Mouse (Mus musculus) intestine, postnatal 0 days (tissue): ENCODE measurements around the gene Gm49321. TPM values are rescaled to one million over a fixed set of nuclear protein-coding genes. Genes with fewer than 3 reads are reported as not detected.
A peak's percentile ranks its signal among the peaks of the same experiment; 100 is the strongest.

Source experiments
- ATAC-seq: fragments of 200-750 bp; cut with Nextera tagmentation; 2 replicates; pipeline ENCODE4 v1.8.0; 2017; ENCODE audit warnings: mild to moderate bottlenecking, moderate TSS enrichment, moderate library complexity
- H3K27ac ChIP-seq: fragments of 300-500 bp; sonication (generic); 2 replicates; pipeline ENCODE4 v1.5.1; 2014; ENCODE audit warnings: mild to moderate bottlenecking, low read depth, low read length, moderate library complexity
- H3K27me3 ChIP-seq: fragments of 300-500 bp; sonication (generic); replicated peaks from 2 replicates; pipeline ENCODE4 v1.6.1; 2014; ENCODE audit warnings: low read length, mixed read lengths; ENCODE audit not compliant: control insufficient read depth, insufficient read depth
- H3K36me3 ChIP-seq: fragments of 300-500 bp; sonication (generic); 2 replicates; pipeline ENCODE4 v1.6.1; 2014; ENCODE audit warnings: mild to moderate bottlenecking, moderate library complexity; ENCODE audit not compliant: control insufficient read depth, insufficient read depth
- H3K4me1 ChIP-seq: fragments of 300-500 bp; sonication (generic); replicated peaks from 2 replicates; pipeline ENCODE4 v1.6.1; 2014; ENCODE audit warnings: antibody characterized with exemption, low read length, mixed read lengths; ENCODE audit not compliant: control insufficient read depth, insufficient read depth
- H3K4me2 ChIP-seq: fragments of 300-500 bp; sonication (generic); replicated peaks from 2 replicates; pipeline ENCODE4 v1.6.1; 2014; ENCODE audit warnings: low read depth, mild to moderate bottlenecking, moderate library complexity
- H3K4me3 ChIP-seq: fragments of 300-500 bp; sonication (generic); 2 replicates; pipeline ENCODE4 v1.5.1; 2014; ENCODE audit warnings: low read depth, low read length
- H3K9ac ChIP-seq: fragments of 300-500 bp; sonication (generic); 2 replicates; pipeline ENCODE4 v1.6.1; 2014; ENCODE audit warnings: mild to moderate bottlenecking, low read depth, low read length
- H3K9me3 ChIP-seq: fragments of 300-500 bp; sonication (generic); 2 replicates; pipeline ENCODE4 v1.6.1; 2016; ENCODE audit warnings: mixed run types; ENCODE audit not compliant: control insufficient read depth
- CTCF ChIP-seq: sonication (generic); IDR thresholded peaks from 2 replicates; pipeline ENCODE4 v1.5.1; 2016; ENCODE audit warnings: low read depth, mild to moderate bottlenecking, control low read depth, antibody characterized with exemption, moderate library complexity
- WGBS: fragments of 180-500 bp; shearing (Covaris S2); extraction: QIAGEN DNeasy Blood & Tissue Kit; methylation state at CpG from one replicate; pipeline ENCODE4 v1.1.7; 2014; 5-methylcytosine and 5-hydroxymethylcytosine counted together
- polyA plus RNA-seq: library from polyadenylated mRNA; unstranded; fragments of >200 nt; fragmentation: Nextera tagmentation; extraction: Ambion mirVana; gene quantifications from 2 replicates; pipeline ENCODE4 v1.2.1, GENCODE M21; 2015

Gm49321 gene
- polyA plus RNA-seq, 1 experiment from 2014 or later: 4.1 TPM

GRCm38 (mm10) chr12:73953420-73954186 is 16.1 kb downstream of the Gm49321 start:
- 44% methylated on average over 14 of the region's 14 CpGs for WGBS
- no peaks in the 10 kb centered on the region for H3K36me3 ChIP-seq
- H3K27me3 ChIP-seq: no peaks in the 10 kb centered on the region
- no peaks in the 10 kb centered on the region for H3K4me1 ChIP-seq
- no peak overlapping the region for H3K27ac ChIP-seq
- H3K4me2 ChIP-seq: peak overlapping the region; percentile 72
- H3K9me3 ChIP-seq: no peaks in the 10 kb centered on the region
- peak overlapping the region; percentile 40; the same call in 1 of the 2 replicates for H3K9ac ChIP-seq
- ATAC-seq: no peak
- no peak for TF ChIP-seq CTCF
- H3K4me3 ChIP-seq: peak overlapping the region; percentile 36

- no peak overlapping the region for H3K9ac ChIP-seq
- no peak overlapping the region for H3K4me3 ChIP-seq
- no peak overlapping the region for H3K4me2 ChIP-seq
- H3K9me3 ChIP-seq: no peaks in the 10 kb centered on the region
- no peaks in the 10 kb centered on the region for H3K4me1 ChIP-seq
- H3K36me3 ChIP-seq: no peaks in the 10 kb centered on the region
- H3K27me3 ChIP-seq: no peaks in the 10 kb centered on the region
- no peak for TF ChIP-seq CTCF
- H3K27ac ChIP-seq: no peak overlapping the region
- no peak for ATAC-seq
- WGBS: 63% methylated on average over 5 of the region's 5 CpGs
Measured at GRCm38 (mm10) chr12:73954785-73955184, 17.3 kb downstream of the Gm49321 start.

- H3K27me3 ChIP-seq: no peaks in the 10 kb centered on the region
- H3K4me2 ChIP-seq: no peak overlapping the region
- H3K4me1 ChIP-seq: no peaks in the 10 kb centered on the region
- no peaks in the 10 kb centered on the region for H3K9me3 ChIP-seq
- ATAC-seq: no peak
- no peak for TF ChIP-seq CTCF
- WGBS: 69% methylated on average over 3 of the region's 3 CpGs
- H3K9ac ChIP-seq: no peak overlapping the region
- no peak overlapping the region for H3K27ac ChIP-seq
- H3K36me3 ChIP-seq: no peaks in the 10 kb centered on the region
- H3K4me3 ChIP-seq: no peak overlapping the region
Measured at GRCm38 (mm10) chr12:73957676-73958075, 20.2 kb downstream of the Gm49321 start.

GRCm38 (mm10) chr12:73958830-73959229 is 21.4 kb downstream of the Gm49321 start:
- ATAC-seq: no peak
- no peak for TF ChIP-seq CTCF
- Histone ChIP-seq H3K4me1 (no peaks in the 10 kb centered on the region), H3K27me3 (no peaks in the 10 kb centered on the region), H3K4me2 (no peak overlapping the region), H3K9ac (no peak overlapping the region), H3K27ac (no peak overlapping the region), H3K4me3 (no peak overlapping the region), H3K9me3 (no peaks in the 10 kb centered on the region), H3K36me3 (no peaks in the 10 kb centered on the region)
- WGBS: 89% methylated on average over 2 of the region's 2 CpGs

- H3K4me1 ChIP-seq: 0 out of 2 replicates have a peak, but pooled peaks cover 3% of the 10 kb centered on the region
- H3K9me3 ChIP-seq: no peaks in the 10 kb centered on the region
- peak within 1 kb of the TSS; percentile 64 for H3K27ac ChIP-seq
- peak; percentile 100 for ATAC-seq
- H3K27me3 ChIP-seq: no peaks in the 10 kb centered on the region
- peak within 1 kb of the TSS; percentile 78 for H3K9ac ChIP-seq
- peaks cover 10% of the 10 kb centered on the region for H3K36me3 ChIP-seq
- peak within 1 kb of the TSS; percentile 92 for H3K4me3 ChIP-seq
- TF ChIP-seq CTCF: no peak
- H3K4me2 ChIP-seq: peak within 1 kb of the TSS; percentile 88
- under 1% methylated on average over 60 of the region's 60 CpGs for WGBS
Measured at GRCm38 (mm10) chr12:73964291-73965281, 27.1 kb downstream of the Gm49321 start, which contains the start of gene Snapc1. TSS of gene Snapc1 (plus strand) at chr12:73964481.

GRCm38 (mm10) chr12:73969142-73969541 is 31.7 kb downstream of the Gm49321 start:
- Histone ChIP-seq H3K4me2 (no peak overlapping the region), H3K27me3 (no peaks in the 10 kb centered on the region), H3K9me3 (0 out of 2 replicates have a peak, but pooled peaks cover 2% of the 10 kb centered on the region), H3K4me1 (0 out of 2 replicates have a peak, but pooled peaks cover 3% of the 10 kb centered on the region), H3K27ac (no peak overlapping the region), H3K4me3 (no peak overlapping the region), H3K9ac (no peak overlapping the region), H3K36me3 (peaks cover 45% of the 10 kb centered on the region)
- no peak for TF ChIP-seq CTCF
- ATAC-seq: no peak
- 98% methylated on average over 8 of the region's 8 CpGs for WGBS
